Mouse (Mus musculus) limb, embryonic 14.5 days (tissue): Measurements from ENCODE around the gene Spock1. TPM values are rescaled to one million over a fixed set of nuclear protein-coding genes. Genes with fewer than 3 reads are reported as not detected.

Experiments used
- ATAC-seq: fragments of 200-750 bp; cut with Nextera tagmentation; 2 replicates; pipeline ENCODE4 v1.8.0; 2017; ENCODE audit warnings: low read depth, moderate number of reproducible peaks, moderate TSS enrichment; ENCODE audit not compliant: low FRiP score
- DNase-seq: peaks from one replicate; pipeline ENCODE4 v3.0.0-alpha.2; 2015; ENCODE audit warnings: low spot score
- H3K27ac ChIP-seq: fragments of 300-500 bp; sonication (generic); replicated peaks from 2 replicates; pipeline ENCODE4 v1.5.1; 2014; ENCODE audit warnings: low read depth, mild to moderate bottlenecking, low read length, moderate library complexity, mixed read lengths
- H3K27me3 ChIP-seq: fragments of 300-500 bp; sonication (generic); 2 replicates; pipeline ENCODE4 v1.6.1; 2014; ENCODE audit warnings: low read length, mixed read lengths; ENCODE audit not compliant: control insufficient read depth, insufficient read depth
- H3K36me3 ChIP-seq: fragments of 300-500 bp; sonication (generic); 2 replicates; pipeline ENCODE4 v1.6.1; 2014; ENCODE audit warnings: mild to moderate bottlenecking, low read length, moderate library complexity, mixed read lengths; ENCODE audit not compliant: control insufficient read depth, insufficient read depth
- H3K4me1 ChIP-seq: fragments of 300-500 bp; sonication (generic); 2 replicates; pipeline ENCODE4 v1.6.1; 2014; ENCODE audit warnings: antibody characterized with exemption, low read length, mixed read lengths; ENCODE audit not compliant: control insufficient read depth, insufficient read depth
- H3K4me2 ChIP-seq: fragments of 300-500 bp; sonication (generic); replicated peaks from 2 replicates; pipeline ENCODE4 v1.6.1; 2014; ENCODE audit warnings: low read depth, mild to moderate bottlenecking, low read length, moderate library complexity; ENCODE audit not compliant: severe bottlenecking
- H3K4me3 ChIP-seq: fragments of 300-500 bp; sonication (generic); replicated peaks from 2 replicates; pipeline ENCODE4 v1.5.1; 2014; ENCODE audit warnings: low read length
- H3K9ac ChIP-seq: fragments of 300-500 bp; sonication (generic); 2 replicates; pipeline ENCODE4 v1.6.1; 2014; ENCODE audit warnings: mild to moderate bottlenecking, low read depth, low read length, moderate library complexity; ENCODE audit not compliant: severe bottlenecking
- H3K9me3 ChIP-seq: fragments of 300-500 bp; sonication (generic); 2 replicates; pipeline ENCODE4 v1.6.1; 2016; ENCODE audit warnings: low read length; ENCODE audit not compliant: control insufficient read depth
- POLR2A ChIP-seq: fragments of 200-500 bp; IDR thresholded peaks from 2 replicates; pipeline ENCODE4 v1.8.0; 2012; ENCODE audit warnings: inconsistent platforms, mild to moderate bottlenecking, moderate library complexity, borderline replicate concordance; ENCODE audit not compliant: insufficient read depth, insufficient read length; ENCODE audit errors: extremely low read depth
- WGBS: fragments of 180-500 bp; shearing (Covaris S2); extraction: QIAGEN DNeasy Blood & Tissue Kit; methylation state at CpG from one replicate; pipeline ENCODE4 v1.1.7; 2014; 5-methylcytosine and 5-hydroxymethylcytosine counted together
- polyA plus RNA-seq, 2 experiments: library from polyadenylated mRNA; depleted of rRNA in 1 of 2; stranded (reverse) in 1 of 2; unstranded in 1 of 2; fragments of >200 nt; fragmentation: Nextera tagmentation in 1 of 2; extraction: Ambion mirVana in 1 of 2; gene quantifications; 2 replicates each; pipeline versions ENCODE4 v1.2.1 to v1.2.3; 2012 to 2014

Gene Spock1
- polyA plus RNA-seq, 2 experiments = 1.6 to 2.1 TPM

GRCm38 (mm10) chr13:57524546-57524945 is 383.6 kb downstream of the Spock1 start:
- WGBS = 83% methylated on average over 3 of the region's 3 CpGs
- Histone ChIP-seq H3K27me3 (no peaks in the 10 kb centered on the region), H3K4me1 (0 out of 2 replicates have a peak, but pooled peaks cover 2% of the 10 kb centered on the region), H3K9me3 (no peaks in the 10 kb centered on the region), H3K36me3 (no peaks in the 10 kb centered on the region), H3K4me2 (no peak overlapping the region), H3K4me3 (no peak overlapping the region), H3K9ac (no peak overlapping the region), H3K27ac (no peak overlapping the region)
- no peak for DNase-seq
- ATAC-seq = no peak
- no peak for TF ChIP-seq POLR2A

- H3K9ac ChIP-seq = no peak overlapping the region
- ATAC-seq = no peak
- DNase-seq = no peak
- 0 out of 2 replicates have a peak, but pooled peaks cover 2% of the 10 kb centered on the region for H3K4me1 ChIP-seq
- no peaks in the 10 kb centered on the region for H3K9me3 ChIP-seq
- H3K27ac ChIP-seq = no peak overlapping the region
- no peaks in the 10 kb centered on the region for H3K36me3 ChIP-seq
- TF ChIP-seq POLR2A = no peak
- WGBS = 70% methylated on average over 5 of the region's 5 CpGs
- no peak overlapping the region for H3K4me3 ChIP-seq
- H3K27me3 ChIP-seq = no peaks in the 10 kb centered on the region
- no peak overlapping the region for H3K4me2 ChIP-seq
Measured at GRCm38 (mm10) chr13:57523366-57523765, 384.8 kb downstream of the Spock1 start.

- Histone ChIP-seq H3K9me3 (no peaks in the 10 kb centered on the region), H3K9ac (no peak overlapping the region), H3K4me1 (0 out of 2 replicates have a peak, but pooled peaks cover 2% of the 10 kb centered on the region), H3K27me3 (no peaks in the 10 kb centered on the region), H3K27ac (no peak overlapping the region), H3K36me3 (no peaks in the 10 kb centered on the region), H3K4me3 (no peak overlapping the region), H3K4me2 (no peak overlapping the region)
- no peak for ATAC-seq
- no peak for TF ChIP-seq POLR2A
- no peak for DNase-seq
- WGBS = 69% methylated on average over 4 of the region's 4 CpGs
Measured at GRCm38 (mm10) chr13:57522319-57522718, 385.8 kb downstream of the Spock1 start.

- 6% methylated on average over 3 of the region's 3 CpGs for WGBS
- no peak overlapping the region for H3K27ac ChIP-seq
- H3K4me1 ChIP-seq = 0 out of 2 replicates have a peak, but pooled peaks cover 2% of the 10 kb centered on the region
- H3K9me3 ChIP-seq = no peaks in the 10 kb centered on the region
- H3K4me2 ChIP-seq = no peak overlapping the region
- peak; percentile 57 for DNase-seq
- TF ChIP-seq POLR2A = no peak
- ATAC-seq = no peak
- H3K36me3 ChIP-seq = no peaks in the 10 kb centered on the region
- H3K27me3 ChIP-seq = no peaks in the 10 kb centered on the region
- H3K9ac ChIP-seq = no peak overlapping the region
- no peak overlapping the region for H3K4me3 ChIP-seq
Measured at GRCm38 (mm10) chr13:57521152-57521551, 387.0 kb downstream of the Spock1 start.

GRCm38 (mm10) chr13:57519790-57520189 is 388.3 kb downstream of the Spock1 start:
- no peaks in the 10 kb centered on the region for H3K36me3 ChIP-seq
- DNase-seq (no peak), ATAC-seq (no peak)
- no peaks in the 10 kb centered on the region for H3K27me3 ChIP-seq
- no peak overlapping the region for H3K4me2 ChIP-seq
- 0 out of 2 replicates have a peak, but pooled peaks cover 2% of the 10 kb centered on the region for H3K4me1 ChIP-seq
- no peak overlapping the region for H3K27ac ChIP-seq
- 56% methylated on average over 11 of the region's 11 CpGs for WGBS
- H3K9me3 ChIP-seq = no peaks in the 10 kb centered on the region
- no peak overlapping the region for H3K4me3 ChIP-seq
- TF ChIP-seq POLR2A = no peak
- H3K9ac ChIP-seq = no peak overlapping the region

GRCm38 (mm10) chr13:57515737-57516136 is 392.4 kb downstream of the Spock1 start:
- H3K9me3 ChIP-seq = no peaks in the 10 kb centered on the region
- H3K4me2 ChIP-seq = no peak overlapping the region

More at GRCm38 (mm10) chr13:57515737-57516136, 392.4 kb downstream of the Spock1 start:
- Histone ChIP-seq H3K4me3 (no peak overlapping the region), H3K27me3 (no peaks in the 10 kb centered on the region), H3K27ac (no peak overlapping the region), H3K4me1 (no peaks in the 10 kb centered on the region), H3K36me3 (no peaks in the 10 kb centered on the region), H3K9ac (no peak overlapping the region)
- no peak for TF ChIP-seq POLR2A
- DNase-seq (no peak), ATAC-seq (no peak)
- WGBS = 59% methylated on average over 11 of the region's 11 CpGs
